Mouse (Mus musculus): ENCODE measurements around the gene Zfr2. TPM values are rescaled to one million over a fixed set of nuclear protein-coding genes. Genes with fewer than 3 reads are reported as not detected.

Zfr2 gene
- polyA plus RNA-seq, 1 experiment from 2014 or later, result 25.1 TPM

- ATAC-seq (ENCODE audit: low read depth), result no peak
- no peaks in the 10 kb centered on the region for H3K36me3 ChIP-seq (ENCODE audit: control insufficient read depth, insufficient read depth, low read length)
- no peak overlapping the region for H3K9ac ChIP-seq (replicated peaks; ENCODE audit: low read depth, low read length)
- no peaks in the 10 kb centered on the region for H3K9me3 ChIP-seq (ENCODE audit: control insufficient read depth, low read length)
- peaks cover 19% of the 10 kb centered on the region for H3K4me1 ChIP-seq (ENCODE audit: control insufficient read depth, insufficient read depth, low read length)
- H3K4me3 ChIP-seq (ENCODE audit: low read depth, low read length), result no peak overlapping the region
- H3K4me2 ChIP-seq (ENCODE audit: low read depth, low read length), result no peak overlapping the region
- H3K27ac ChIP-seq (ENCODE audit: low read depth, low read length), result no peak overlapping the region
- no peaks in the 10 kb centered on the region for H3K27me3 ChIP-seq (ENCODE audit: control insufficient read depth, insufficient read depth, low read length)
- 87% methylated on average over 6 of the region's 6 CpGs for WGBS
Observed at GRCm38 (mm10) chr10:81234206-81234605, 1.3 kb downstream of the Zfr2 start.

GRCm38 (mm10) chr10:81236471-81237268, 3.7 kb downstream of the Zfr2 start:
- Histone ChIP-seq H3K27ac (ENCODE audit: low read depth, low read length) (no peak overlapping the region), H3K4me2 (ENCODE audit: low read depth, low read length) (no peak overlapping the region), H3K9ac (replicated peaks; ENCODE audit: low read depth, low read length) (no peak overlapping the region), H3K27me3 (ENCODE audit: control insufficient read depth, insufficient read depth, low read length) (peaks cover 4% of the 10 kb centered on the region; the same call in 1 of the 2 replicates), H3K36me3 (ENCODE audit: control insufficient read depth, insufficient read depth, low read length) (no peaks in the 10 kb centered on the region), H3K4me3 (ENCODE audit: low read depth, low read length) (no peak overlapping the region), H3K4me1 (ENCODE audit: control insufficient read depth, insufficient read depth, low read length) (peaks cover 8% of the 10 kb centered on the region), H3K9me3 (ENCODE audit: control insufficient read depth, low read length) (no peaks in the 10 kb centered on the region)
- 76% methylated on average over 12 of the region's 12 CpGs for WGBS
- no peak for ATAC-seq (ENCODE audit: low read depth)

DNA sequence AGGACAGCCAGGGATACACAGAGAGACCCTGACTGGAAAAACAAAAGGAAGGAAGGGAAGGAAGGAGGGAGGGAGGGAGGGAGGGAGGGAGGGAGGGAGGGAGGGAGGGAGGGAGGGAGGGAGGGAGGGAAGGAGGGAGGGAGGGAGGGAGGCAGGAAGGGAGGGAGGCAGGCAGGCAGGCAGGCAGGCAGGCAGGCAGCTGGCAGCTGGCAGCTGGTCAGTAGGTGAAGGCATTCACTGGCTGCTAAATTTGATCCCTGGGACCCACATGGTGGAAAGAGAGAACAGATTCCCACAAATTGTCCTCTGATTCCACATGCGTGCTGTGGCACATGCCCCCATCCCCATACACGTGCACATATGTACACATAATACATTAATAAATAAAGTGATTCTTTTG, 5.7 kb downstream of the Zfr2 start:
- no peak for ATAC-seq (ENCODE audit: low read depth)
- Histone ChIP-seq H3K4me1 (ENCODE audit: control insufficient read depth, insufficient read depth, low read length) (peaks cover 3% of the 10 kb centered on the region; the same call in 1 of the 2 replicates), H3K4me3 (ENCODE audit: low read depth, low read length) (no peak overlapping the region), H3K27me3 (ENCODE audit: control insufficient read depth, insufficient read depth, low read length) (peaks cover 4% of the 10 kb centered on the region; the same call in 1 of the 2 replicates), H3K4me2 (ENCODE audit: low read depth, low read length) (no peak overlapping the region), H3K9ac (replicated peaks; ENCODE audit: low read depth, low read length) (no peak overlapping the region), H3K27ac (ENCODE audit: low read depth, low read length) (no peak overlapping the region), H3K9me3 (ENCODE audit: control insufficient read depth, low read length) (no peaks in the 10 kb centered on the region), H3K36me3 (ENCODE audit: control insufficient read depth, insufficient read depth, low read length) (no peaks in the 10 kb centered on the region)
- WGBS, result 74% methylated on average over 2 of the region's 2 CpGs

DNA sequence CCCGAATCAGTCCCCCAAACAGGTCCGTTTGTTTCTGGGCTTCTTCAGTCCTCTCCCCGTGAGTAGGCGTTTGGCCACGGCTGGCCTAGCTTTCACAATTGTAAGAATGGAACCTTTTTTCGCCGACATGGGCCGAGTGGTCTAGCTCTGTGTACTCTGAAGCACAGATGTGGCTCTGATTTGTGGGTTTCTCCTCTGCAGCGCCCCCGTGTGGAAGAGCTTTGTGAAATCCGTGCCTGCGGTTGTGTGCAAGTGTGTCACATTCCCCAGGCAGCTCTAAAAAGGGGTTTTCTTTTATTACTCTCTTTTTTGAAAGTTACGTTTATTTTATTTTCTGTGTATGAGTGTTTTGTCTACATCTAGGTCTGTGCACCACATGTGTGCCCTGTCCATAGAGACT, 7.9 kb downstream of the Zfr2 start:
- Histone ChIP-seq H3K4me3 (ENCODE audit: low read depth, low read length) (no peak overlapping the region), H3K27me3 (ENCODE audit: control insufficient read depth, insufficient read depth, low read length) (peaks cover 4% of the 10 kb centered on the region; the same call in 1 of the 2 replicates), H3K4me2 (ENCODE audit: low read depth, low read length) (no peak overlapping the region), H3K27ac (ENCODE audit: low read depth, low read length) (no peak overlapping the region), H3K4me1 (ENCODE audit: control insufficient read depth, insufficient read depth, low read length) (no peaks in the 10 kb centered on the region), H3K9ac (replicated peaks; ENCODE audit: low read depth, low read length) (no peak overlapping the region), H3K36me3 (ENCODE audit: control insufficient read depth, insufficient read depth, low read length) (0 out of 2 replicates have a peak, but pooled peaks cover under 1% of the 10 kb centered on the region), H3K9me3 (ENCODE audit: control insufficient read depth, low read length) (no peaks in the 10 kb centered on the region)
- no peak for ATAC-seq (ENCODE audit: low read depth)
- 20% methylated on average over 13 of the region's 13 CpGs for WGBS

GRCm38 (mm10) chr10:81242021-81242420, 9.1 kb downstream of the Zfr2 start:
- no peak for ATAC-seq (ENCODE audit: low read depth)
- 87% methylated on average over 16 of the region's 16 CpGs for WGBS
- Histone ChIP-seq H3K4me2 (ENCODE audit: low read depth, low read length) (no peak overlapping the region), H3K9ac (replicated peaks; ENCODE audit: low read depth, low read length) (no peak overlapping the region), H3K27me3 (ENCODE audit: control insufficient read depth, insufficient read depth, low read length) (peaks cover 4% of the 10 kb centered on the region; the same call in 1 of the 2 replicates), H3K4me3 (ENCODE audit: low read depth, low read length) (no peak overlapping the region), H3K4me1 (ENCODE audit: control insufficient read depth, insufficient read depth, low read length) (no peaks in the 10 kb centered on the region), H3K27ac (ENCODE audit: low read depth, low read length) (no peak overlapping the region), H3K36me3 (ENCODE audit: control insufficient read depth, insufficient read depth, low read length) (0 out of 2 replicates have a peak, but pooled peaks cover 5% of the 10 kb centered on the region), H3K9me3 (ENCODE audit: control insufficient read depth, low read length) (no peaks in the 10 kb centered on the region)

GRCm38 (mm10) chr10:81244146-81244545, 11.2 kb downstream of the Zfr2 start:
- 79% methylated on average over 4 of the region's 4 CpGs for WGBS
- Histone ChIP-seq H3K27me3 (ENCODE audit: control insufficient read depth, insufficient read depth, low read length) (peaks cover 4% of the 10 kb centered on the region; the same call in 1 of the 2 replicates), H3K4me2 (ENCODE audit: low read depth, low read length) (no peak overlapping the region), H3K4me3 (ENCODE audit: low read depth, low read length) (no peak overlapping the region), H3K4me1 (ENCODE audit: control insufficient read depth, insufficient read depth, low read length) (no peaks in the 10 kb centered on the region), H3K36me3 (ENCODE audit: control insufficient read depth, insufficient read depth, low read length) (peaks cover 10% of the 10 kb centered on the region; the same call in 1 of the 2 replicates), H3K9ac (replicated peaks; ENCODE audit: low read depth, low read length) (no peak overlapping the region; the same call in 1 of the 2 replicates), H3K27ac (ENCODE audit: low read depth, low read length) (no peak overlapping the region), H3K9me3 (ENCODE audit: control insufficient read depth, low read length) (no peaks in the 10 kb centered on the region)
- ATAC-seq (ENCODE audit: low read depth), result peak; percentile 15; the same call in 1 of the 2 replicates

GRCm38 (mm10) chr10:81244595-81244994, 11.6 kb downstream of the Zfr2 start:
- Histone ChIP-seq H3K4me3 (ENCODE audit: low read depth, low read length) (no peak overlapping the region), H3K36me3 (ENCODE audit: control insufficient read depth, insufficient read depth, low read length) (peaks cover 10% of the 10 kb centered on the region; the same call in 1 of the 2 replicates), H3K4me2 (ENCODE audit: low read depth, low read length) (no peak overlapping the region), H3K27ac (ENCODE audit: low read depth, low read length) (no peak overlapping the region), H3K9me3 (ENCODE audit: control insufficient read depth, low read length) (no peaks in the 10 kb centered on the region), H3K27me3 (ENCODE audit: control insufficient read depth, insufficient read depth, low read length) (peaks cover 4% of the 10 kb centered on the region; the same call in 1 of the 2 replicates), H3K9ac (replicated peaks; ENCODE audit: low read depth, low read length) (no peak overlapping the region; the same call in 1 of the 2 replicates), H3K4me1 (ENCODE audit: control insufficient read depth, insufficient read depth, low read length) (no peaks in the 10 kb centered on the region)
- 6% methylated on average over 17 of the region's 17 CpGs for WGBS
- ATAC-seq (ENCODE audit: low read depth), result peak; percentile 70

DNA sequence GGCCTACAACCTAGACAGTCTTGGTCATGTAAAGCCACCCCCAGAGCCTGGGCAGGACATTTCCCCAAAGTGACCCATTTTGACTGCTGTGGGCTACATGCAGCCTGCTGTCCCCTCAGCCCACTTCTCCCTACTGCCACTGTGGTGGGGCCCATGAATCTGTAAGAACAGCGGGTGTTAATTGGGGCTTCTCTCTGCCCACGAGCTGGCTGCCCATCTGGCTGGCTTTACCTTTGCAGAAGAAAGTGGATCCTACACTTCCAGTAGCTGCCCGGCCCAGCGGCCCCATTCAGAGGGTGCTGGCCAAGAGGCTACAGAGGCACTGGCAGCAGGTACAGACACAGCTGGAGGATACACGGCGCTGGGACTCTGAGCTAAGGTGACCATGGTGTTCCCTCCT, 12.2 kb downstream of the Zfr2 start:
- H3K4me1 ChIP-seq (ENCODE audit: control insufficient read depth, insufficient read depth, low read length), result no peaks in the 10 kb centered on the region
- no peaks in the 10 kb centered on the region for H3K9me3 ChIP-seq (ENCODE audit: control insufficient read depth, low read length)
- peaks cover 2% of the 10 kb centered on the region; the same call in 1 of the 2 replicates for H3K27me3 ChIP-seq (ENCODE audit: control insufficient read depth, insufficient read depth, low read length)
- H3K27ac ChIP-seq (ENCODE audit: low read depth, low read length), result no peak overlapping the region
- no peak overlapping the region for H3K4me2 ChIP-seq (ENCODE audit: low read depth, low read length)
- no peak overlapping the region for H3K9ac ChIP-seq (replicated peaks; ENCODE audit: low read depth, low read length)
- H3K4me3 ChIP-seq (ENCODE audit: low read depth, low read length), result no peak overlapping the region
- no peak for ATAC-seq (ENCODE audit: low read depth)
- peaks cover 11% of the 10 kb centered on the region; the same call in 1 of the 2 replicates for H3K36me3 ChIP-seq (ENCODE audit: control insufficient read depth, insufficient read depth, low read length)
- 96% methylated on average over 6 of the region's 6 CpGs for WGBS

DNA sequence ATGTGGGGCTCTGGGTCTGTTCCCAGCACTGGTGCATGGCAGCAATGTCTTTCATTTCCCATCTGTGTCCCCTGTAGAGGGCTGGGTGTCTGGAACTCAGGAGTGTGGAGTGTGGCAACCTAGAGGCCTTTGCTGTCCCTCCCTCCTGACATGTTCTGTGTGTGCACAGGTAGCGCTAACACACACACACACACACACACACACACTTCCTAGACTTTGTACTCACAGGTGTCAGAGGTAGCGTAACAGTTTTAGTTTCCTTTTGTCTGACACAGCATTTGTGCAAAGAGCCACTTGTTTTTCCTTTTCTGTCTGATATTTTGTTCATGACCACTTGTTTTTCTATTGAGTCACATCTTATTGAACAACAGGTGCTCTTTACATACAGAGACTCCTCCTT, 14.8 kb downstream of the Zfr2 start:
- Histone ChIP-seq H3K4me3 (ENCODE audit: low read depth, low read length) (no peak overlapping the region), H3K4me2 (ENCODE audit: low read depth, low read length) (no peak overlapping the region), H3K27me3 (ENCODE audit: control insufficient read depth, insufficient read depth, low read length) (peaks cover 4% of the 10 kb centered on the region; the same call in 1 of the 2 replicates), H3K9me3 (ENCODE audit: control insufficient read depth, low read length) (no peaks in the 10 kb centered on the region), H3K4me1 (ENCODE audit: control insufficient read depth, insufficient read depth, low read length) (peaks cover 4% of the 10 kb centered on the region), H3K27ac (ENCODE audit: low read depth, low read length) (no peak overlapping the region), H3K9ac (replicated peaks; ENCODE audit: low read depth, low read length) (no peak overlapping the region), H3K36me3 (ENCODE audit: control insufficient read depth, insufficient read depth, low read length) (peaks cover 17% of the 10 kb centered on the region; the same call in 1 of the 2 replicates)
- ATAC-seq (ENCODE audit: low read depth), result no peak
- 98% methylated on average over 2 of the region's 2 CpGs for WGBS
